Mouse (Mus musculus): ENCODE results near the gene Apbb2. TPM values are rescaled to one million over a fixed set of nuclear protein-coding genes. Genes with fewer than 3 reads are reported as not detected.

The Apbb2 gene
- polyA plus RNA-seq, 1 experiment from 2014 or later = 52.6 TPM

DNA sequence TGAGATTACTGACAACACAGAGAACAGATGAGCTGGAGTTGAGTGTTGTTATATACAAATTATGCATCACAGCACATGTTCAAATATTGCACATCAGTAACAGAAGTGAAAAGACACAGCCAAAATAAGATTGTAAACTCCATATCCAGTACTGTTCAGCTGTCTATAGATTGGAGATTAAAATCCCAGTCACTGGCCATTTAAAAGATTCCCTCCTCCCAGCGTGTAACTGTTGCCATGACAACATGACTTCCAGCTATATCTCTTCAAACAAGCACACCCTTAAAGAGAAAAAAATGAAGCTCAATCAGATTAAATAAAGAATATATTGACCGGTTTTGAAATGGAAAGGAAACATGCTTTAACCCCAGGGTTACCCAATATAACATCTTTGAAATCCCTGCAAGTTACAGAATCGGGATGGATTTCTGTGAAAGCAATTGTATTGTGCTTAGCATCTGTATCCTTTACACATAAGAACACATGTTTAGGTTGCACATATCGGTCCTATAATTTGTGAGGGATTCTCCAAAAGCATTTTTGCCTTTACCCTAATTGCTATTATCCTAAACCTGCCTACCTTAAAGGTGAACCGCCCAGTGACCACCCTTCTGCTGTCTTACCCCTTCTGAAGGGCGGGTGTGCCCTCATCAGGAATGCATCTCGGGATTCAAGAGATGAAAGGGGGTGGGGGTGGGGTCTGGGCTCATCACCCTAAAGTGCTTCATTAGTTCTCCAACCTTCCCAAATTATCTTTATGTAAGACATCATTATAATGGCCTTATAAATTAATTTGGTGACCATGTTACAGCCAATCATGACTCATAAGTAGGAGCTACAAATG is 202.7 kb downstream of the Apbb2 start:
- H3K4me2 ChIP-seq (ENCODE audit: low read depth) = no peak overlapping the region
- H3K9me3 ChIP-seq (ENCODE audit: control insufficient read depth, low read length) = no peaks in the 10 kb centered on the region
- no peak overlapping the region for H3K4me3 ChIP-seq (ENCODE audit: low read depth, low read length)
- DNase-seq (ENCODE audit: low spot score) (no peak), ATAC-seq (ENCODE audit: insufficient read depth, low FRiP score, low TSS enrichment) (no peak)
- H3K27me3 ChIP-seq (ENCODE audit: control insufficient read depth, insufficient read depth, low read length) = no peaks in the 10 kb centered on the region
- WGBS = 59% methylated on average over 7 of the region's 7 CpGs
- no peaks in the 10 kb centered on the region for H3K36me3 ChIP-seq (ENCODE audit: control insufficient read depth, insufficient read depth, low read length)
- H3K27ac ChIP-seq (ENCODE audit: low read depth, low read length) = no peak overlapping the region
- no peak overlapping the region for H3K9ac ChIP-seq (ENCODE audit: low read length)
- peaks cover 9% of the 10 kb centered on the region for H3K4me1 ChIP-seq (ENCODE audit: control insufficient read depth, insufficient read depth, low read length)

DNA sequence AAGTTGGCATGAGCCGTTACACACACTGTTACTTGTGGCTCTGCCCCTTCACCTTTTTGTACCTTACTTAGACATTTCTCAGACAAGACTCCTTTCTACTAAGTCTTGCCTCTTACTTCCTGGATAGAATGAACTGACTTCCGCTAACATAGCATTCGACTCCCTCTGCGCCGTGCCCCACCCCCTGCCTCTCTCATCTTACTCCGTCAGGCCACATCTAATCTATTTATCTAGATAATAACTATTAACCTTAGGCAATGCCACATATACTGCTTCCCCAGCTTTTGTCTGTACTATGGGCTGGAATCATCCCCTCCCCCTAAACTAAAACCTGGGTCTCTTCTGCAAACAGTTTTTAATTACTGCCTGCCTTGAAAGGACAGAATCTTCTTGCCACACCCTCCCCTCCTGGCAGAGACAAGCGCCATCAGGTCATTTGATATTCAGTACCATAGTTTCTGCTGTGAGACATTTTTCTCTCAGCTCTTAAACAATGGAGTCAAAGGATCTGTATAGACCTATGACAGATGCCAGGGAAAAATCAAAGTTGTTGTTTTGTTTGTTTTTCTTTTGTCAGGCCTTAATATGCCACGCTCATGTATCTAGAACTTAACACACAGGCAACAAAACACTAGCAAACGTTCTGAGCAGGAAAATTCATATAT is 203.4 kb downstream of the Apbb2 start:
- H3K4me1 ChIP-seq (ENCODE audit: control insufficient read depth, insufficient read depth, low read length) = peaks cover 9% of the 10 kb centered on the region
- DNase-seq (ENCODE audit: low spot score) = no peak
- no peak for ATAC-seq (ENCODE audit: insufficient read depth, low FRiP score, low TSS enrichment)
- H3K27me3 ChIP-seq (ENCODE audit: control insufficient read depth, insufficient read depth, low read length) = no peaks in the 10 kb centered on the region
- no peaks in the 10 kb centered on the region for H3K36me3 ChIP-seq (ENCODE audit: control insufficient read depth, insufficient read depth, low read length)
- H3K4me2 ChIP-seq (ENCODE audit: low read depth) = no peak overlapping the region
- H3K4me3 ChIP-seq (ENCODE audit: low read depth, low read length) = no peak overlapping the region
- H3K27ac ChIP-seq (ENCODE audit: low read depth, low read length) = no peak overlapping the region
- WGBS = 73% methylated on average over 9 of the region's 9 CpGs
- H3K9me3 ChIP-seq (ENCODE audit: control insufficient read depth, low read length) = no peaks in the 10 kb centered on the region
- no peak overlapping the region for H3K9ac ChIP-seq (ENCODE audit: low read length)

DNA sequence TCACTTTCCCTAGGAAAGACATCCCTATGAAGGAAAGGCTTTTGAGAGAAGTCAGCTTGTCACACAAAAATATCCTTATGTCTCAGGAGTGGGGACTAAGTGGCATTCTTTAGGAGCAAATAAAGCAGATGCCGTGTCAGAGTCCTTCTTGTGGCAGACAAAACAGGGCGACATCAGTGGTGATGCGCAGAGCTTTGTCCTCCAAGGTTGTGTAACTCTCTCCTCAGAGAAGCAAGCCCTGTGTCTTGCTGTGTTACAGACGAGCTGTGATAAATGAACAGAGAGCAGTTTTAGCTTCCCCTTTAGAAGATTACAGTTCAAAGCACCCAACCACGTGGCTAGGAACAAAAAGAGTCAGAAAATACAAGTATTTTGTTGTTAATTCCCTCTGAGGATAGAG is 205.2 kb downstream of the Apbb2 start:
- Histone ChIP-seq H3K4me1 (ENCODE audit: control insufficient read depth, insufficient read depth, low read length) (peaks cover 9% of the 10 kb centered on the region), H3K9ac (ENCODE audit: low read length) (no peak overlapping the region), H3K36me3 (ENCODE audit: control insufficient read depth, insufficient read depth, low read length) (no peaks in the 10 kb centered on the region), H3K27ac (ENCODE audit: low read depth, low read length) (no peak overlapping the region), H3K4me2 (ENCODE audit: low read depth) (no peak overlapping the region), H3K27me3 (ENCODE audit: control insufficient read depth, insufficient read depth, low read length) (no peaks in the 10 kb centered on the region), H3K4me3 (ENCODE audit: low read depth, low read length) (no peak overlapping the region), H3K9me3 (ENCODE audit: control insufficient read depth, low read length) (no peaks in the 10 kb centered on the region)
- WGBS = 64% methylated on average over 5 of the region's 5 CpGs
- no peak for ATAC-seq (ENCODE audit: insufficient read depth, low FRiP score, low TSS enrichment)
- no peak for DNase-seq (ENCODE audit: low spot score)

DNA sequence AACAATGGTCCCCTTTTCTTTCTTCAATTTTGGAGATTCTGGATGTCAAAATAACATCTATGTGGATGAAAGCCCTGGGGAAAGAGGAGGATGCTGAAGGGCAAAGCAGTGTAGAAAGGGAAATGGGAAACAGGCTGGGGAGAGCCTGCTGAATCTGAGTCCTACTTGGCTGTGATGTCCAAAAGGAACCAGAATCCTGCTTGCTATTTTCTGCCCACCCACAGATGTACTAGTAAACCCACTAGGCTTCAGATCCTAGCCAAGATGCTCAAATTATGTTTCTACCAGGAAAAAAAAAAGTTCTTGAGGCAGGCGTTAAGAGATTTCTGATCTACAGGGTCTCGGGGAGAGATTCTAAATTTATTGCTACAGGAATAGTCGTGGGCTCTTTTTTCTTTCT is 205.8 kb downstream of the Apbb2 start:
- no peak overlapping the region for H3K4me3 ChIP-seq (ENCODE audit: low read depth, low read length)
- H3K9ac ChIP-seq (ENCODE audit: low read length) = no peak overlapping the region
- H3K36me3 ChIP-seq (ENCODE audit: control insufficient read depth, insufficient read depth, low read length) = no peaks in the 10 kb centered on the region
- H3K27ac ChIP-seq (ENCODE audit: low read depth, low read length) = no peak overlapping the region
- no peak overlapping the region for H3K4me2 ChIP-seq (ENCODE audit: low read depth)
- DNase-seq (ENCODE audit: low spot score) (no peak), ATAC-seq (ENCODE audit: insufficient read depth, low FRiP score, low TSS enrichment) (no peak)
- H3K4me1 ChIP-seq (ENCODE audit: control insufficient read depth, insufficient read depth, low read length) = peaks cover 9% of the 10 kb centered on the region
- no peaks in the 10 kb centered on the region for H3K9me3 ChIP-seq (ENCODE audit: control insufficient read depth, low read length)
- WGBS = 81% methylated on average over 3 of the region's 3 CpGs
- no peaks in the 10 kb centered on the region for H3K27me3 ChIP-seq (ENCODE audit: control insufficient read depth, insufficient read depth, low read length)

DNA sequence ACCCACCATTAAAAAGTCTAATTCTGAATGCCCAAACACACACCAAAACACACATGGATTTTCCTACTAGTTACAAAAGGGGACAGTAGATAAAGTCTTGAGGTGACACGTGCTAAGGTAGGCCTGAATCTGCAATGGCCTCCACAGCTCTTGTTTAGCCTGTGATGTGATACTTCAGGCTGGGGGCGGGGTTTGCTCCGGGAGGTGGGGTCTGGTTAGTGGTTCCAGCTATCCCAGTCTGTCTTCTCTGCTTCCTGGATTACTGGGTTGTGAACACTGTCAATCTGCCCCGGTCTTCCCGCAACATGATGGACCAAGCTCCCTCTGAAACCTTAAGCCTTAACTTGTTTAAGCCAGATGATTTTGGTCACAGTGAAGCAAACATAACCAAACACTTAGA is 210.0 kb downstream of the Apbb2 start:
- Histone ChIP-seq H3K4me1 (ENCODE audit: control insufficient read depth, insufficient read depth, low read length) (no peaks in the 10 kb centered on the region), H3K4me2 (ENCODE audit: low read depth) (no peak overlapping the region), H3K4me3 (ENCODE audit: low read depth, low read length) (no peak overlapping the region), H3K36me3 (ENCODE audit: control insufficient read depth, insufficient read depth, low read length) (no peaks in the 10 kb centered on the region), H3K9ac (ENCODE audit: low read length) (no peak overlapping the region), H3K27ac (ENCODE audit: low read depth, low read length) (no peak overlapping the region), H3K27me3 (ENCODE audit: control insufficient read depth, insufficient read depth, low read length) (no peaks in the 10 kb centered on the region), H3K9me3 (ENCODE audit: control insufficient read depth, low read length) (no peaks in the 10 kb centered on the region)
- WGBS = 78% methylated on average over 5 of the region's 5 CpGs
- DNase-seq (ENCODE audit: low spot score) (no peak), ATAC-seq (ENCODE audit: insufficient read depth, low FRiP score, low TSS enrichment) (no peak)

DNA sequence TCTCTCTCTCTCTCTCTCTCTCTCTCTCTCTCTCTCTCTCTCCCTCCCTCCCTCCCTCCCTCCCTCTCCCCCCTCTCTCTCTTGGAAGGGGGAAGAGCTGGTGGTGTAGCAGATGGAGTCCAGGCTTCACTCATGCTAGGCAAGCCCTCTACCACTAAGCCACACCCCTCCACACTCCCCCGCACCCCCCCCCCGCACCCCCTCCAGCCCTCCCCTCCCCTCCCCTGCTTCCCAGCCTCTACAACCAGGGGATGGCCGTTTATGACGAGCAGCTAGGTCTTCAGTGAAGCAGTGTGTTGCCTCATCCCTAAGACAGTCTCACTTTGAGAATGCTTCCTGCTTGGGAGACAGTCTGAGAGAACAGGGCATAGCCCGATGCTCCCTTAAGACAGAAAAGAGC is 210.6 kb downstream of the Apbb2 start:
- H3K9ac ChIP-seq (ENCODE audit: low read length) = no peak overlapping the region
- H3K4me3 ChIP-seq (ENCODE audit: low read depth, low read length) = no peak overlapping the region
- H3K27ac ChIP-seq (ENCODE audit: low read depth, low read length) = no peak overlapping the region
- H3K9me3 ChIP-seq (ENCODE audit: control insufficient read depth, low read length) = no peaks in the 10 kb centered on the region
- H3K36me3 ChIP-seq (ENCODE audit: control insufficient read depth, insufficient read depth, low read length) = no peaks in the 10 kb centered on the region
- no peak for ATAC-seq (ENCODE audit: insufficient read depth, low FRiP score, low TSS enrichment)
- 57% methylated on average over 2 of the region's 5 CpGs for WGBS
- no peak for DNase-seq (ENCODE audit: low spot score)
- H3K27me3 ChIP-seq (ENCODE audit: control insufficient read depth, insufficient read depth, low read length) = no peaks in the 10 kb centered on the region
- no peaks in the 10 kb centered on the region for H3K4me1 ChIP-seq (ENCODE audit: control insufficient read depth, insufficient read depth, low read length)
- no peak overlapping the region for H3K4me2 ChIP-seq (ENCODE audit: low read depth)

DNA sequence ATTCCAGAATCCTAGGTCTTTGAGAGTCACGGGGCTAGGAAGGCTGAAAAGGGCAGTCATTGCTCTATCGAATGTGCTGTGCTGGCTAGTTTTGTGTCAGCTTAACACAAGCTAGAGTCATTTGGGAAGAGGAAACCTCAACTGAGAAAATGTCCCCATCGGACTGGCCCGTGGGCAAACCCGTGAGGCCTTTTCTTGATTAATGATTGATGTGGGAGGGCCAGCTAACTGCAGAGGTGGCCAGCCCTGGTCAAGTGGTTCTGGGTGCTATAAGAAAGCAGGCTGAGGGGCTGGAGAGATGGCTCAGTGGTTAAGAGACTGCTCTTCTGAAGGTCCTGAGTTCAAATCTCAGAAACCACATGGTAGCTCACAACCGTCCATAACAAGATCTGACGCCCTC is 212.2 kb downstream of the Apbb2 start:
- H3K4me1 ChIP-seq (ENCODE audit: control insufficient read depth, insufficient read depth, low read length) = no peaks in the 10 kb centered on the region
- WGBS = 88% methylated on average over 7 of the region's 7 CpGs
- no peak overlapping the region for H3K27ac ChIP-seq (ENCODE audit: low read depth, low read length)
- no peak overlapping the region for H3K4me2 ChIP-seq (ENCODE audit: low read depth)
- DNase-seq (ENCODE audit: low spot score) = no peak
- H3K9me3 ChIP-seq (ENCODE audit: control insufficient read depth, low read length) = no peaks in the 10 kb centered on the region
- H3K4me3 ChIP-seq (ENCODE audit: low read depth, low read length) = no peak overlapping the region
- no peak overlapping the region for H3K9ac ChIP-seq (ENCODE audit: low read length)
- no peak for ATAC-seq (ENCODE audit: insufficient read depth, low FRiP score, low TSS enrichment)
- no peaks in the 10 kb centered on the region for H3K36me3 ChIP-seq (ENCODE audit: control insufficient read depth, insufficient read depth, low read length)
- no peaks in the 10 kb centered on the region for H3K27me3 ChIP-seq (ENCODE audit: control insufficient read depth, insufficient read depth, low read length)

DNA sequence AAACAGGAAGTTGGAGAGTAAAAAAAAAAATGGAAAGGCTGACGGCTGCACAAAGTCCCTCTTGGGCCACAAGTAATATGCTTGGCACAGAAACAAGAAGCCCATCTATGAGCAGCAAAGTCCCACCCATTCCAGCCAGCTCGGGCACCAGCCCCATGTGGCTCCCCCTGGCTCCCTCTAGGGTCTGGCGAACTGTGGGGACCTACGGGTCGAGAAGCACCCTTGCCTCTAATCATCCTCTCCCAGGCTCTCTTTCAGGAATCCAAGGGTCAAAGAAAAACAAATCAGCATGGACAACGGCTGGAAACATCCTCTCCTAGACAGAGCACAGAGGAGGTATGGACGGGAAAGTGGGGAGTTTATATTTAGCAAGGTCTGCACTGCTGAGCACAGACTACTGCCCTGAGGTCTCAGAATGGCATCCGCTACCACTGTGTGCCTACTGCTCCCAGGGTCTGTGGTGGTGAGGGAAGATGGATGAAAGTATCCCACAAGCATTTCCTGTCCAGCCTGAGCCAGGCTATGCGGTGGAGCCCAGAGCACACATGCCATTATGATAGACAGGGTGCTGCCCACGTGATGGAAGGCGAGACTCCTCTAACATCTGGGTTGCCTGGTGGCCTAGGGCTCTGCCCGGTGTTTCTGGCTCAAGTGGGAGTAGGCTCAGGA is 212.7 kb downstream of the Apbb2 start:
- Histone ChIP-seq H3K27ac (ENCODE audit: low read depth, low read length) (no peak overlapping the region), H3K27me3 (ENCODE audit: control insufficient read depth, insufficient read depth, low read length) (no peaks in the 10 kb centered on the region), H3K4me1 (ENCODE audit: control insufficient read depth, insufficient read depth, low read length) (no peaks in the 10 kb centered on the region), H3K36me3 (ENCODE audit: control insufficient read depth, insufficient read depth, low read length) (no peaks in the 10 kb centered on the region), H3K9me3 (ENCODE audit: control insufficient read depth, low read length) (no peaks in the 10 kb centered on the region), H3K4me3 (ENCODE audit: low read depth, low read length) (no peak overlapping the region), H3K9ac (ENCODE audit: low read length) (no peak overlapping the region), H3K4me2 (ENCODE audit: low read depth) (no peak overlapping the region)
- ATAC-seq (ENCODE audit: insufficient read depth, low FRiP score, low TSS enrichment) = no peak
- no peak for DNase-seq (ENCODE audit: low spot score)
- WGBS = 76% methylated on average over 12 of the region's 12 CpGs

Data from neural tube, embryonic 11.5 days (tissue).